Mouse (Mus musculus) adrenal gland, adult 10 weeks (tissue): ENCODE results near the gene Entpd1. TPM values are rescaled to one million over a fixed set of nuclear protein-coding genes. Genes with fewer than 3 reads are reported as not detected.

Source experiments
- polyA plus RNA-seq: library from polyadenylated mRNA; stranded (reverse); fragments of 350-450 nt; fragmentation: Illumina TruSeq; extraction: RNeasy Lipid Tissue Mini Kit (QIAGEN cat#74804); gene quantifications from one replicate; pipeline ENCODE4 v1.2.3, GENCODE M21; 2014; ENCODE audit warnings: low read depth, low replicate concordance

The Entpd1 gene
- 34.1 TPM for polyA plus RNA-seq

DNA sequence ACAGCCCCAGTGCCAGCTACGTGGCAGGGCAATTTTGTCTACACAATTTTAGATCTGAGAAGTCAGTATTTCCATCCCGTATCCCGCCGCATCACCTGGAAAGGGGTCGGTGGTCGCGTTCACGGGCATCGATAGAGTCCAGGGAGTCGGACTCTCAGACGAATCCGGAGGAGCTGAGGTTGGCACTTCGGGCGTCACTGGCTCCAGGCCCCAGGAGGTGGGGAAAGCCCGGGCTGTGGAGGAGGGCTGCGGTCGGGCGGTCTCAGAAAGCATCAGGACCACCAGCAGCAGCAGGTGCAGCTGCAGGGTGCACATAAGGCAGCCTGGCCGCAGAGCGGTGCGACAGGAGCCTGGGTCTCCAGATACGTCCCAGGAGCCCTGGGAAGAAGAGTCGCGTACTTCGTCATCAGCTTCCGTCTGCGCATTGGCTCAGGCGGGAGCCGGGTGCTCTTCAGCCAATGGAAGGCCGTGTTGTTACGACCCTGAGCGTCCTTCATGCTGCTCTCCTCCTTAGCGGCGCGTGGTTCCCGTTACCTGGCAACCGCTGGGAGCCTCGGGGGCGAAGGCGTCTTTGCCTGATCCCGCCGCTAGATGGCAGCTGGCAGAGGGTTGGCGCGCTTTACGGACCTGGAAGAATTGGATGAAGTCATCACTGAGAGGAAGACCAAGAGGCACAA is at the start of gene Entpd1, which contains the start of gene Tctn3:
Gene Entpd1, plus strand, starts transcription at position 537 of the 677 bp plus-strand sequence.
Gene Tctn3, minus strand, starts transcription at position 404 of the 677 bp plus-strand sequence.

DNA sequence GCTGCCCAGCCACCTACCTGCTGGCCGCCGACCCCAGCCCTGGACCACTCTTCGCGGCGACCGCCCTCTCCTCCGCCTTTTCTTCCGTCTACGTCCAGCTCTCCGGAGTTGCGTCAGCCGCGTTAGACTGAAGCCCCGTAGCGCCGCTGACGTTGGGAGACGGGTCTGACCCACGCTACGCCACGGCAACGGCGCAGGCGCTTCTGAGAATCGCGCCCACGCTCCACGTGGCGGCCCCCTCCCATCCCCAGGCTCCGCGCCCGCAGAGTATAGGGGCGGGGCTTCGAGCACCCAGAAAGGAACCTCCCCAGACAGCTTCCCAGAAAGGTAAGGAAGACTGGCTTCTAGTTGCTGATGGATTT is 23.9 kb upstream of the Entpd1 start, which contains the start of gene Aldh18a1:
Gene Aldh18a1, minus strand, starts transcription at position 171 of the 362 bp plus-strand sequence.

DNA sequence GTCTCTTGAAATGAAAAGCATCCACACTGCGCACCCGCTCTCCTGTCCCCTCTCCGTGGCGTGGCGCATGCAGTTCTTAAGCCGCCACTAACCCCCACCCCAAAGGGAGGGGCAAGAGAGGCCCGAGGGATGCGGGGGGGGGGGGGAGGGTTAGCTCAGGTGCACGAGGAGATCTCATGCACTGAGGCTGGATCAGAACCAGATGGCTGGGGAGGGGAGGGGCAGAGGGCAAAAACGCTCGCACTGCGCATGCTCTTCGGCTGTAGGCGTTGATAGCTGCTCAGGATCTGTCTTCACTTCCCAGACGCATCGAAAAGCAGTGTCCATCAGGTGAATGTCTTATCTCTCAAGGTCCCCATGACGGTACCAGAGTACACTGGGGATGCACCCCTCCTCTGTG is 136.4 kb downstream of the Entpd1 start, which contains the start of gene Cc2d2b:
Gene Cc2d2b, plus strand, starts transcription at position 195 of the 400 bp plus-strand sequence.

Other genes starting within 250 kb of the Entpd1 start
- gene Sorbs1, start 98.6 kb upstream of the Entpd1 start, polyA plus RNA-seq: 132 TPM
- gene Aldh18a1, start 23.9 kb upstream of the Entpd1 start, polyA plus RNA-seq: 5.5 TPM
- 5.2 TPM for gene Tctn3, start 133 bp upstream of the Entpd1 start, polyA plus RNA-seq
- not detected for gene Cc2d2b, start 136.4 kb downstream of the Entpd1 start, polyA plus RNA-seq
- gene Ccnj, start 218.9 kb downstream of the Entpd1 start, polyA plus RNA-seq: 12.0 TPM